Mouse (Mus musculus) CH12.LX (cell line): ENCODE data around the gene Ttc7.

Experiments used
- EP300 ChIP-seq: IDR thresholded peaks from 2 replicates; pipeline ENCODE4 v1.6.1; 2011; ENCODE audit warnings: low read length, improper control_type of control experiment
- NRF1 ChIP-seq: IDR thresholded peaks from 2 replicates; pipeline ENCODE4 v1.6.1; 2014; ENCODE audit warnings: low read depth, mild to moderate bottlenecking, inconsistent platforms, low read length, improper control_type of control experiment, moderate library complexity
- POLR2A ChIP-seq: IDR thresholded peaks from 2 replicates; pipeline ENCODE4 v1.6.1; 2011; ENCODE audit warnings: low read depth, mild to moderate bottlenecking, improper control_type of control experiment, low read length
- SIN3A ChIP-seq: IDR thresholded peaks from 2 replicates; pipeline ENCODE4 v1.6.1; 2012; ENCODE audit warnings: low read length, improper control_type of control experiment, inconsistent platforms

- TF ChIP-seq EP300: no peak
- no peak for TF ChIP-seq SIN3A
- no peak for TF ChIP-seq NRF1
- TF ChIP-seq POLR2A: no peak
These were observed 3.9 kb downstream of the Ttc7 start for GRCm38 (mm10) chr17:87286481-87287143.
